Mouse (Mus musculus): Measurements from ENCODE around the gene Slc50a1. TPM values are rescaled to one million over a fixed set of nuclear protein-coding genes. Genes with fewer than 3 reads are reported as not detected.
A peak's percentile ranks its signal among the peaks of the same experiment; 100 is the strongest.

Gene Slc50a1
- polyA plus RNA-seq, 1 experiment, result 156 TPM

DNA sequence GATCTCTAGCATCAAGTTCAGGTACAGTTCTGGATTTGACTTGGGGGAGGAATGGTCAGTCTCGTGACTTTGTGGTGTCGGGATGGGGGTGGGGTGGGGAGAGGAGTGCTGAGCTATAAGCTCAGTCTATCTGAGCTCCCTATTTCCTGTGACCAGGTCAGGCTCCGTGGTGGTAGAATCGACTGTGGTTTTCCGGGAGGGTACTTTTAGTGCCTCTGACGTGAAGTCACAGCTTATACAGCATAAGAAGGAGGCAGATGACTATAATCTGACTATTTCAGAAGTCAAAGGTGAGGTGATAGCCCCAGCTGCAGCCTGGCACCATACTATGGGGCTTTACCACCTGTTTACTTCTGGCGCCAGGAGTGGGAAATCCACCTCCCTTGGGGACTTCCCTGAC is 39.0 kb downstream of the Slc50a1 start:
- DNase-seq (ENCODE audit: low spot score), result no peak

DNA sequence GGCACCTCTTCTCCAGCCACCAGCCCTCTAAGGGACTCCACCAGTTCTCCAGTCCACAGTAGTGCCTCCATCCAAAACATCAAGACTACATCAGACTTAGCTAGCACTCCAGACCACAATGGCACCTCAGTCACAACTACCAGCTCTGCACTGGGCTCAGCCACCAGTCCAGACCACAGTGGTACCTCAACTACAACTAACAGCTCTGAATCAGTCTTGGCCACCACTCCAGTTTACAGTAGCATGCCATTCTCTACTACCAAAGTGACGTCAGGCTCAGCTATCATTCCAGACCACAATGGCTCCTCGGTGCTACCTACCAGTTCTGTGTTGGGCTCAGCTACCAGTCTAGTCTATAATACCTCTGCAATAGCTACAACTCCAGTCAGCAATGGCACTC is 39.8 kb downstream of the Slc50a1 start:
- DNase-seq (ENCODE audit: low spot score), result no peak

DNA sequence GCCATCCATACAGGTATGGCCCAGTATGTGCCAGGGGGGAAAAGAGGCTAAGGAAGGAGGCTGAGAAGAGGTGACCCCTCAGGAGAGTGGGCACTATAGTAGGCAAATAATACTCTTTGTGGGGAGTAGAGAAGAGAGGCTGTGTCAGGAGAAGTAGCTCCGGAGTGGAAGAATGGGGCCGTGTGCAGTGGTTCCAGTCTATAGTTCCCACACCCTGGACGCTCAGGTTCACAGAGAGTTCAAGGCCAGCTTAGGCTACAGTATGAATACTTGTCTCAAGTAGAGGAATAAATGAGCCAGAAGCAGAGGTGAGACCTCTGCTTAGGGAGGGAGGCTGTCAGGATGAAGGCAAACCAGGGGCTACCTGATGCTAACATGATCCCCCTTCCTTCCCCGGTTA is 41.1 kb downstream of the Slc50a1 start:
- no peak for DNase-seq (ENCODE audit: low spot score)

DNA sequence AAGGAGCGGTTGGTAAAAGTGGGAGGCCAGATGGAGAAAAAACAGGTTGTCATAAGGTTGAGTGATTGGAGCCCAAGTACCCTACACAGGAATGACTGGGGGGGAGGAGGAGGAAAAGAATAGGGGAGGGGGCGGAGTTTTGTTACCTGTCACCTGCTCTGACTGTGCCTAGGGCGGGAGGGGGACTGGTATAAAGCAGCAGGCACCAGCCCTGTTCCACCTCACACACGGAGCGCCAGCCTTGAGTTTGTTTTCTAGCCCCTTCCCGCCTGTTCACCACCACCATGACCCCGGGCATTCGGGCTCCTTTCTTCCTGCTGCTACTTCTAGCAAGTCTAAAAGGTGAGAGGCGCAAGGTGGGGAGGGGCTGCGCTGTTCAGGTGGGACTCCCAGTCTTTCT is 41.5 kb downstream of the Slc50a1 start, which contains the start of gene Muc1:
TSS of gene Muc1 (plus strand) at position 222 of the 400 bp plus-strand sequence.
- no peak for DNase-seq (ENCODE audit: low spot score)

DNA sequence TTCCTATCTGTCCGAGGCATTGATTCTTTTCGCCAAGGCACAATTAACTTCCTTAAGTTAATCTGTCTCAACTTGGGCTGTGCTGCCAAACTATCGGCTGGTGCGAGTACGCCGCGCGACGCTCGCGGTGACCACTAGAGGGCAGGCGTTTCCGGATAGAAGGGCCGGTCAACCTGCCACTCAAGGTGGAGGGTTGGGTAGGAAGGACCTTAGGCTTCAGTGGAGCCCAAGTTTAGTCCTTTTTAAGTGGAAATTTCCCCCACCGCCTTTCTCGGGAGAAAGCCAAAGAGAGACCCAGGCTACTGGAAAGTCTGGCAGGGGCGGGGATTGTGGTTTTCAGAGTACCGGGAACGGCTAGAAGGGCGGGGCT is 42.2 kb downstream of the Slc50a1 start:
- DNase-seq (ENCODE audit: low spot score), result peak; percentile 82

DNA sequence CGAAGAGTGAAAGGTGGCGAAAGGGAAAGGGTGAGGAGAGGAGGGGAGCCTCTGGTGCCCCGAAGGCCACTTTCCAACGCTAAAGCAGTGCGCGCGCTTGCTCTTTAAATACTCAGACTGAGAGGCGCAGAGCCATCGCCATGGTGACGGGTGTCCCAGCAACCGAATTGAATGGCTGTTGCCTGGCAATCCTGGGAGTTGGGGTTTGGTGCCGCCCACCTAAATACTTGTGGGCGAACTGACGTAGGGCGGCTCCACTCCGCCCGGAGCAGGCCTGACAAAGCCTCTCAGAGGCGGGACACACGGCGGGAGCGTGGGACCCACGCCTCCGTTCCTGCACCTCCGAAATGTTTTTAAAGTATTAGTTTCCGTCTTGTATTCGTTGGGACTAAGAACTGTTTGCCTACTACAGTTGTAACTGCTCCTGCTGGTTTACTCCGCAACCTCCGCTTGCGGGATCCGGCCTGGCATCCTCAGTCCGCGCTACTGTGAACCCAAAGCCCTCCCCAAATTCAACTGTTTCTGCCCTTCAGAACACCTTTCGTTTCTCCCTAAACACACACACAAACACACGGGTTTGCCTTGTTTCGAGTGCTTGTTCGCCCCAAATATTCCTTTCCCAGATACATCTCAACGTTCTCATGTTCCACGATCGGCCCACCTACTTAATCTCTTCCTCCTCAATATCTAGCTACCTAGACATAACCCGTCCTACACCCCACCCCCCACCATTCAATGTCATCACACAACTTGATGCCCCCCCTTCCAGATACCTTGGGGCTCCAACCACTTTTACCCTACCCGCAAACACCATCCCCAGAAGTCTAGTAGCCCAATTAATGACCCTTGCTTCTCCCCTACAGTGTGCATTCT is 42.8 kb downstream of the Slc50a1 start:
- DNase-seq (ENCODE audit: low spot score), result no peak

DNA sequence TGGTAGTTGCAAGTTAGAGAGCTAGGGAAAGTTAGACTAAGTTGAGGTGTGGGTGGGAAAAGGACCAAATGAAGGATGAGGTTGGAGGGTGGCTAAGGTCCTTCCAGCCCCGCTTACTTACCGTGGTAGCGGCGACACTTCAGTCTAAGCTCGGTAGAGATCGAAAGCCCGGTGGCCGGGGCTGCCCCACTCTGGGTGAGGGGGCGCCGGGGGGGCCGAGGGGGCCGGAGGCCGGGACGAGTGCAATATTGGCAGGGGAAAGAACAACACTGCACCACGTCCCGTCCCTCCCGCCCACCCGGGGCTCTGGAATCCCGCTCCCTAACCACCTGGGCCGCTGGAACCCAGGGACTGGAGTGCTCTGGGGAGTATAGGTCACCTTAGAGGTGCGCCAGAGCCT is 43.5 kb downstream of the Slc50a1 start, which contains the start of gene Mtx1:
TSS of gene Mtx1 (minus strand) at position 189 of the 400 bp plus-strand sequence.
- no peak for DNase-seq (ENCODE audit: low spot score)

DNA sequence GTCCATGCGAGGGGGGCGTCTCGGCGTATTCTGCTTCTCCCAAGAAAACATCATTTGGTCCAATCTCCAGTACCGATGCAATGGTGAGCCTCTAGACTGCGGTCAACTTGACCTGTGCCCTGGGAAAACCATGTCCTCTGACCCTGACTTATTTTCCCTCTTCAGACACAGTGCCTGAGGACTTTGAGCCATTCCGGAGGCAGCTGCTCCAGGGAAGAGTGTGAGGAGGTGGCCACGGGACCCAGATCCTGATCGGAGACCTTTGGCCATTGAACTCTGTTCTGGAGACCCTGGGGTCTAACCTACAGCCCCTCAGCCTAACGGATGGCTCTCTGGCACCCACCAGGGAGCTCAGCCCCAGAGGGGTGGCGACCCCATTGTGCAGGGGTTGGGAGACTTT is 44.0 kb downstream of the Slc50a1 start:
- no peak for DNase-seq (ENCODE audit: low spot score)

DNA sequence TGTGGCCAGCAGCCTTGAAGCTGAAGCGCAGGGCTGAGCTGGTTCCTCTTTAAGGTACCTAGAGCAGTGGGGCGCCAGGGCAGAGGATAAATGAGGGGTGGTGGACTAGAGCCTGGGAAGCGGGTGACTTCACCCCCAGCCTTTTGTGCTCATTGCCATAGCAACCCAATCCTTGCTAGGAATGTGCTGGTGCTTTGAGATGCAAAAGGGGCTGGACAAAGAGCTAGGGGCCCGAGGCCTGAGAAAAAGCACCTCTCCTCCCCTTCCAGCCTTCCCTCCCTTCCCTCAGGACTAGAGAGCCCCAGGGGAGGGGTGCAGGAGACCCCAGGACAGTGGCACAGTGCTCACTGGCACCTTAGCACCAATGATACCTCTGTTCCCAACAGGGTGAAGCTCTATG is 44.5 kb downstream of the Slc50a1 start:
- no peak for DNase-seq (ENCODE audit: low spot score)

DNA sequence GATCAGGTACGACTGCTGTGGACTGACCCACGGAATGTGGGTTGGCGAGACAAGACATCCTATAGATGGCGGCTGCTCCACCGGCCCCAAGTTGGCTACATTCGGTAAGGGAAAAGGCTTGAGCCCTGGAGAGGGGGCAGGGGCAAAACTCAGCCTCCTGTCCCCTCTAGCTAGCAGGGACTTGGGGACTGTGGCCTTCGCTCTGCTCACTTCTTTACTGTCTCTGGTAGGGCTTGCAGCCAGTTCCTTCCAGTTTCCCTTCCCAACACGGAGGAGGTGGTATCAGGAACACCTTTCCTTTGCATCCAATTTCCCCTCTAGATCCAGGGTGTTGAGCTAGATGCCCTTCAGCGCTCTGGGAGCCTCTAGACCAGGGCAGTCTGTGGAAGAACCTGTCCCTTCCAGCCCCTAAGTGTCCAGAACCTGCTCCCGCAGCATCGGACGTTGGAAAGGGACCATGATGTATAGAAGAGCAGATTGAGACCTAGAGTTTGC is 45.0 kb downstream of the Slc50a1 start:
- no peak for DNase-seq (ENCODE audit: low spot score)

DNA sequence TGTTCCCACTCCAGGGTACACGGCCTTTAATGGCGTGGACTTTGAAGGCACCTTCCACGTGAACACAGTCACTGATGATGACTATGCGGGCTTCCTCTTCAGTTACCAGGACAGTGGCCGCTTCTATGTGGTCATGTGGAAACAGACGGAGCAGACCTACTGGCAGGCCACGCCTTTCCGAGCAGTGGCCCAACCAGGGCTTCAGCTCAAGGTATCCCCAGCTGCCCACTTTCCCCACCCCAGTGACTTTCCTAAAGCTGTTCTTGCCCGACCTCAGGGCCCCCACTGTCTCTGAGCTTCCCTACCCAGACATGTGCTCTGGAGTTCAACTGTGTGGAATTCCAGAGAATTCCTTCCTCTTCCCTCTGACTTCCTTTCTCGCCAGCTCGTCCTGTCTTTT is 45.6 kb downstream of the Slc50a1 start:
- no peak for DNase-seq (ENCODE audit: low spot score)

DNA sequence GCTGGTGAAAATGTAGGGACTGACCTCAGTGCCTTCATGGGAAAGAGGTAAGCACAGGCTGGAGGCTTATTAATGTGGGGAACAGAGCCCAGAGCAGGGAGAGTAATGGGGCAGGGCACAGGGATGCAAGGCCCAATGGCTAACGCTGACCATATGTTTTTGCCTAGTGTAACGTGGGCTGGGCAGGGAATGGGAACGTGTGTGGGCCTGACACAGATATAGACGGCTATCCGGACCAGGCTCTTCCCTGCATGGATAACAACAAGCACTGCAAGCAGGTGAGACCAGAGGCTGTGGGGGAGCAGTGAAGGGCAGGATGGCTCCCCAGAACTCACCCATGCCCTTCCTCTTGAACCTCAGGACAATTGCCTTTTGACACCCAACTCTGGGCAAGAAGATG is 49.2 kb downstream of the Slc50a1 start:
- no peak for DNase-seq (ENCODE audit: low spot score)

DNA sequence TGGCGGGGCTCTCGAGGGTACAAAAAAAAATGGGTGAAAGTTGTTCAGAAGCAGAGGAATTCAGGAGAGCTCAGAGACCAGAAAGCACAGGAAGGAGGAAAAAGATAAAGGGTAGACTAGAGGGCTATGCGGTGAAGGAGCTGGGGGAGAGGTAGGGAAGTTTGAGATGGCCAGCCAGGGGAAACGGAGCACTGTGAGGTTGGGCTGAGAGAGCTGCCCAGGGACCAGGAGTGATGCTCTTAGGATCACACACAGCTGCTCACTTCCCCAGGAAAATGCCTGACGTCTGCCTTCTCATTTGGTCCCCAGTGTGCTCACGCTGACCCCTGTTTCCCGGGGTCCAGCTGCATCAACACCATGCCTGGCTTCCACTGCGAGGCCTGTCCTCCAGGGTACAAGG is 50.8 kb downstream of the Slc50a1 start:
- no peak for DNase-seq (ENCODE audit: low spot score)

DNA sequence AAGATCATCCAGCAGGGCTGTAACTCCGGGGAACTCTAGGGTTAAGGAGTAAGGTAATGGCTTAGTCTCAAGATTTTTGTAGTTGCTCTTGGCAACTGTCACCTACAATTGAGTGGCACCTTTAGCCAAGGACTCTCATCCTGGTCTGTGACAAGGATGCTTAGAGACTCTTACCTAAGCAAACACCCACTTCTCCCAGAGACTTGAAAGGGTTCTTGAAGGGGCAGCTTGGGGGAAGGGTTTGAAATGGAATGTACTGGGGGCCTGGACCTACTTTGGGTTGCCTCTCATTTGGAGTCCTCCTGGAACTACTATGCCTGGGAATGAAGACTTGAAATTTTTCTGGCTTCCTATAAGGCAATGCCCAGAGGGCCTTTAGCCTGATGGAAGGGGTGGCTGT is 52.1 kb downstream of the Slc50a1 start:
- DNase-seq (ENCODE audit: low spot score), result no peak

Other genes starting within 250 kb of the Slc50a1 start
- gene Rusc1, start 177.3 kb downstream of the Slc50a1 start, polyA plus RNA-seq (2012; rRNA removed), result 45.9 and 51.5 TPM in 2 replicates
- gene Gm43738, start 169.5 kb downstream of the Slc50a1 start, polyA plus RNA-seq (2012; rRNA removed), result not detected in 2 replicates
- gene Fdps, start 168.6 kb downstream of the Slc50a1 start, polyA plus RNA-seq (2012; rRNA removed), result 83.1 and 101 TPM in 2 replicates
- gene Pklr, start 134.4 kb downstream of the Slc50a1 start, polyA plus RNA-seq (2012; rRNA removed), result not detected in 2 replicates
- gene Hcn3, start 110.4 kb downstream of the Slc50a1 start, polyA plus RNA-seq (2012; rRNA removed), result 0.44 and 0.49 TPM in 2 replicates
- 73.9 and 89.8 TPM in 2 replicates for gene Clk2, start 105.8 kb downstream of the Slc50a1 start, polyA plus RNA-seq (2012; rRNA removed)
- 69.8 and 72.3 TPM in 2 replicates for gene Scamp3, start 93.1 kb downstream of the Slc50a1 start, polyA plus RNA-seq (2012; rRNA removed)
- gene Fam189b, start 87.4 kb downstream of the Slc50a1 start, polyA plus RNA-seq (2012; rRNA removed), result 32.9 and 42.3 TPM in 2 replicates
- 58.7 and 60.8 TPM in 2 replicates for gene Gba, start 67.6 kb downstream of the Slc50a1 start, polyA plus RNA-seq (2012; rRNA removed)
- 59.3 and 69.8 TPM in 2 replicates for gene Thbs3, start 55.4 kb downstream of the Slc50a1 start, polyA plus RNA-seq (2012; rRNA removed)
- gene Mtx1, start 43.5 kb downstream of the Slc50a1 start, polyA plus RNA-seq (2012; rRNA removed), result 112 and 131 TPM in 2 replicates
- 0.94 and 1.2 TPM in 2 replicates for gene Muc1, start 41.5 kb downstream of the Slc50a1 start, polyA plus RNA-seq (2012; rRNA removed)
- 67.7 and 77.1 TPM in 2 replicates for gene Krtcap2, start 24.6 kb downstream of the Slc50a1 start, polyA plus RNA-seq (2012; rRNA removed)
- 4.1 and 6.0 TPM in 2 replicates for gene Trim46, start 24.3 kb downstream of the Slc50a1 start, polyA plus RNA-seq (2012; rRNA removed)
- gene Dpm3, start 11.2 kb downstream of the Slc50a1 start, polyA plus RNA-seq (2012; rRNA removed), result 200 and 251 TPM in 2 replicates
- 41.8 and 43.5 TPM in 2 replicates for gene Efna1, start 10.6 kb upstream of the Slc50a1 start, polyA plus RNA-seq (2012; rRNA removed)
- gene Efna3, start 52.4 kb upstream of the Slc50a1 start, polyA plus RNA-seq (2012; rRNA removed), result 0.36 and 0.55 TPM in 2 replicates
- gene Efna4, start 67.5 kb upstream of the Slc50a1 start, polyA plus RNA-seq (2012; rRNA removed), result 3.4 and 3.7 TPM in 2 replicates
- 96.1 and 101 TPM in 2 replicates for gene Adam15, start 79.4 kb upstream of the Slc50a1 start, polyA plus RNA-seq (2012; rRNA removed)
- 0.24 and 0.41 TPM in 2 replicates for gene Dcst2, start 91.4 kb upstream of the Slc50a1 start, polyA plus RNA-seq (2012; rRNA removed)
- 0.07 and 0.33 TPM in 2 replicates for gene Dcst1, start 94.7 kb upstream of the Slc50a1 start, polyA plus RNA-seq (2012; rRNA removed)
- gene Zbtb7b, start 124.2 kb upstream of the Slc50a1 start, polyA plus RNA-seq (2012; rRNA removed), result 36.4 and 39.5 TPM in 2 replicates
- 1.2 and 1.5 TPM in 2 replicates for gene Lenep, start 132.2 kb upstream of the Slc50a1 start, polyA plus RNA-seq (2012; rRNA removed)
- 30.8 and 34.6 TPM in 2 replicates for gene Flad1, start 141.3 kb upstream of the Slc50a1 start, polyA plus RNA-seq (2012; rRNA removed)
- gene Cks1b, start 147.8 kb upstream of the Slc50a1 start, polyA plus RNA-seq (2012; rRNA removed), result 21.7 and 29.6 TPM in 2 replicates
- gene Shc1, start 147.9 kb upstream of the Slc50a1 start, polyA plus RNA-seq (2012; rRNA removed), result 85.7 and 87.7 TPM in 2 replicates
- gene Pygo2, start 159.6 kb upstream of the Slc50a1 start, polyA plus RNA-seq (2012; rRNA removed), result 34.0 and 38.0 TPM in 2 replicates
- 167 and 208 TPM in 2 replicates for gene Pbxip1, start 166.1 kb upstream of the Slc50a1 start, polyA plus RNA-seq (2012; rRNA removed)
- 21.5 and 23.3 TPM in 2 replicates for gene Pmvk, start 184.0 kb upstream of the Slc50a1 start, polyA plus RNA-seq (2012; rRNA removed)
- 10.6 and 16.4 TPM in 2 replicates for gene Kcnn3, start 249.6 kb upstream of the Slc50a1 start, polyA plus RNA-seq (2012; rRNA removed)